Mouse (Mus musculus): ENCODE measurements around the gene Ndufa11.

DNA sequence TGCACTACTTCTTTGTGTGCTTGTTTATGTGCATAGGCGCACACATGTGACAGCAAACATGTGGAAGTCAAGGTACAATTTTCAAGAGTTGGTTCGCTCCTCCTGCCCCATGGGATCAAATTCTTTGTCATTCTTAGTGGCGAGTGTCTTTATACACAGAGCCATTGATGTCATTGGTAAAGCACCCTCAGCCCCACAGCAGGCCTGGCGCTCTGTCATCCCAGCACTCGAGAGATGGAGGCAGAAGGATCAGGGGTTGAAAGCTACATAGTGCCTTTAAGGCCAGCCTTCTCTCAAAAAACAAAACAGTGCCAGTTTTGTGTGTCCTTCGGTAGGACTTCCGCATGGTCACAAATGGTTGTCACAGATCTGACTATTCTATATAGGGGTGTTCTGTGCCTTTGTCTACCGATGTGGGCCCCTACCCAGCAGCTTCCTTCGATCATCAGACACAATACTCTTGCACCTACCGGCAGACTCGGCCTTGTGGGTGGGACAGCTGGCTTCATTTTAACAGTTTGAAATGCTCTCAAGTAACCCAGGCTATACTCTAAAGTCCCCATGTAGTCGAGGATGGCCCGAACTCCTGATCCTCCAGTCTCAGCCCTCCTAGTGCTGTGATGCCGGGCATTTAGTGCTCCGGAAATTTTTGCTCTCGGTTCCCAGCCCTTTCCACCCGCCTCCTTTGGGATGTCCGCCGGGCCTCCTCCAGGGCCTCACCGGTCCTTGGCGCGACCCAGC lies 1.5 kb upstream of the Ndufa11 start:
- TF ChIP-seq GATA1 (IDR thresholded peaks at IDR 0.05; ENCODE audit: low read length) (no peak), TAL1 (IDR thresholded peaks at IDR 0.05; ENCODE audit: low read length) (no peak)

Data from erythroblast, embryonic 14.5 days (primary cell).